Mouse (Mus musculus): ENCODE results near the gene Wdr74.
"Not testable (repeated sequence)": the region's sequence is repeated elsewhere in the genome, so short reads cannot be mapped to it uniquely, and the experiment has no call there.

Wdr74 gene

DNA sequence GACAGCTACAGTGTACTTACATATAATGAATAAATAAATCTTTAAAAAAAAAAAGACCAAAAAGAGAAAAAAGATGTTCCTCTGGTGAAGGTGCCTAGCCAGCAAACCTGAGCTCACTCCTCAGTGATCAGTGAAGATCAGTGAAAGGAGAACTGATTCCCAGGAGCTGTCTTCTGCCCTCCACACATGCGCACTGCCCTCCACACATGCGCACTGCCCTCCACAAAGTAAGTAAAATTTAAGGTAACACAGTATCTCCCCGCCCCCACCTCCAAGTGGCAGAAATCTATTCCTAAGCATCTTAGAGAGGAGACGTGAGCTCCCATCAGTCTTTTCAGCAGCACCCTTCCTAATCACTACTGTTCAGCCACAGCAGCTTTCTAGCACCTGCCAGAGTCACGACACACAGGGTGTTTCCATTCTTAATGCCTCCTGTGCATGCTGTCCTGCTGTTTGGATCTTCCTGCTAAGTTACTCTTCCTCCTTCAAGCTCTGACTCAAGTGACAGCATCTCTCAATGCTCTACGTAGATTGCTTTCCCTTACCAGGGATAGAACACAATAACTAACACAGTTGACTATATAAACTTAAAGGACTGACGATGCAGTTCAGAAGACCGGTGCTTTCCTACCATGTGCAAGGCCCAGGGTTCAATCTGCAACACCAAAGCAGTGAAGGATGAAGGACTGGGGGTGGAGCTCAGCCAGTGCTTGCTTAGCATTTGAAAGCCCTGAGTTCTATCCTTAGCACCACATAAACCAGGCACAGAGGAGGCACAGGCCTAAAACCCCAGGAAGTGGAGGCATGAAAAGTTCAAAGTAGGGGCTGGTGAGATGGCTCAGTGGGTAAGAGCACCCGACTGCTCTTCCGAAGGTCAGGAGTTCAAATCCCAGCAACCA is 19.5 kb upstream of the Wdr74 start:
- no peak for DNase-seq (ENCODE audit: low spot score in 2 of 2)

DNA sequence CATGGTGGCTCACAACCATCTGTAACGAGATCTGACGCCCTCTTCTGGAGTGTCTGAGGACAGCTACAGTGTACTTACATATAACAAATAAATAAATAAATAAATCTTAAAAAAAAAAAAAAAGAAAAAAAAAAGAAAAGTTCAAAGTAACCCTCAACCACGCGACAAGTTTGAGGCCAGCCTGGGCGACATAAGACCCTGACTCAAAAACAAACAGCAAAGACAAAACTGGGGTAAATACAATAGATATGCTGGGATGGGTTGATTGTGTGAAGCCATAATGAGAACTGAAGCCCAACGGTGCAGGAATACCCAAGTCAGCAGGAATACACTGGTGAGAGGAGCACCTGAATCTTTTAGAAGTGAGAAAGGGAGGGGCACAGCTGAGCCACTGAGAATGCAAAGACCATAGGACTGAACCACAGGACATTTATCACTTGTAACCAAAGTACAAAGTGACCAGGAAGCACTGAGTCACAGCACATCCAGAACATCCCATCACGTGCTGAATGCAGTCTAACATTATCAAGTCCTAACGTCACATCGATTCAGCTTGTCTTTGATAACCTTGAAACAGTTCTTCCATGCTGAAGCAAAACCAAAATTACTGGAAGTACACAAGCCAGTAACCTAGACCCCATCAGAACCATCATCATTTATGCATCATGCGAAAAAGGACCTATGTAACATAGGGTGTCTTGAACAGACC is 18.7 kb upstream of the Wdr74 start:
- DNase-seq (ENCODE audit: low spot score in 2 of 2) = no peak

DNA sequence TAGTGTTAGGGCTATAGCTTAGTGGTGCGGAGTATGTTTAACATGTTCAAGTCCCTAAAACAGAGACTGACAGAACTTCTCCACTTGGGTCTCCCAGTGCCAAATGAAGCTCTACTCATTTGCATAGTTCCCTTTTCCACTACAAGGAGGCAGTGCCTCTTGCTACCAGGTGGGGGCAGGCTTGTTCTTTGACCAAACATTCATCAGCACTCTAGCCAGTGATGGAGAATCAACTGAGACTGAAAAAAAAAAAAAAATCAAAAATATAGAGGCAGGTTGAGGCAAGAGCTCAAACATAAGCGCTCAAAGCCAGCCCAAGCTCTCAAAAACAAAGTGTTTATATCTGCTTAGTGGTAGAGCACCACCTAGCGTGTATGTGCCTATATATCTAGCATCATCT is 17.3 kb upstream of the Wdr74 start:
- DNase-seq (ENCODE audit: low spot score in 2 of 2) = peak; percentile 55 to 72

DNA sequence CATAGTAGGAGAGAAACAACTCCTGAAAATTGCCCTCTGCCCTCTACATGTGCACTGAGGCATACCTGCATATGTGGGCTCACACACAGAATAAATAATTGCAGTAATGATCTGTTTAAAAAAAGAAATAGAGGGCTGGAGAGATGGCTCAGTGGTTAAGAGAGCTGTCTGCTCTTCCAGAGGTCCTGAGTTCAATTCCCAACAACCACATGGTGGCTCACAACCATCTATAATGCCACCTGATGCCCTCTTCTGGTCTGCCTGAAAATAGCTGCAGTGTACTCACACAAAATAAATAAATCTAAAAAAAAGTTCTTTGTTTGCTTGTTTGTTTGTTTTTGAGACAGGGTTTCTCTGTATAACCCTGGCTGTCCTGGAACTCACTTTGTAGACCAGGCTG is 16.6 kb upstream of the Wdr74 start:
- not testable (repeated sequence) for DNase-seq (ENCODE audit: low spot score in 2 of 2)

DNA sequence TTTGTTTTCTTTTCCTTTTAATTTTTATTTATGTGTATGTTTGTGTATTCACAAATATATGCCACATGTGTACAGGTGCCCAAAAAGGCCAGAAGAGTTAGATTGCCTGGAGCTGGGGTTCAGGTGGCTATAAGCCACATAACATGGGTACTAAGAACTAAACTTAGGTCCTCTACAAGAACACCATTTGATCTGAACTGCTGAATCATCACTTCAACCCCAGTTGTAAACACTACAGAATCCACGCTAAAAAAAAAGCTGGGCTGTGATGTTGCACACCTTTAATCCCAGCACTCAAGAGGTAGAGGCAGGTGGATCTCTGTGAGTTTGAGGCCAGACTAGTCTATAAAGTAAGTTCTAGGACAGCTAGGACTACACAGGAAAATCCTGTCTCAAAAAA is 14.2 kb upstream of the Wdr74 start:
- no peak for DNase-seq (ENCODE audit: low spot score in 2 of 2)

DNA sequence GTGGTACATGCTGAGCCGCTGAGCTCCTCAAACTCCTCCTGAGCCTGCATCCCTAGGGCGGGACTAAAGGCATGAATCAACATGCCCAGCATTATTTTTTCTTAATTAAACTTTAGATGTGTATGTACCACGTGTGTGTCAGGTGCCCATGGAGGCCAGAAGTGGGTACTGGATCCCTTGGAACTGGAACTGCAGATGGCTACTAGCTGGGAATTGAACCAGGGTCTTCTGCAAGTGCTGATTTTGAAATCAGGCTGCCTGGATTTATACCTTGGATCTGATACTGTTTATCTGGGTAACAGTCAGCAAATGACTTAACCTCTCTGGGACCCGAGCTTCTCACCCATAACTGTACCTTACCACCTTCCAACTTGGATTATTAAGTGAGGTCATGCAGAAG is 13.6 kb upstream of the Wdr74 start:
- DNase-seq (ENCODE audit: low spot score in 2 of 2) = no peak

DNA sequence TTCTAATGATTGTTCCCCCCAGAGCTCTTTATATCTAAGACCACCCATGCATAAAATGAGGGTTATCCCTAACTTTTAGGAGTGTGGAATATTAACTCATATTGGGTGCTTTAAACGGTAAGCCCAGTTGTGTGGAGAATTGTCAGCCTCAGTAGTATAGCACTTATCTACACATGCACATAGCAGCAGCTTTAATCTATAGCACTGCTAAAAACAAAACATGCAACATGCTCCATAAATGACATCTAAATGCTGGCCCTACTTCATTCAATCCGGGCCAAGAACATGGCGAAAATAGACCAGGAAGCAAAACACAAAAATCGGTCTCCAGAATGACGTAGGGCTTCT is 13.1 kb upstream of the Wdr74 start:
- no peak for DNase-seq (ENCODE audit: low spot score in 2 of 2)

DNA sequence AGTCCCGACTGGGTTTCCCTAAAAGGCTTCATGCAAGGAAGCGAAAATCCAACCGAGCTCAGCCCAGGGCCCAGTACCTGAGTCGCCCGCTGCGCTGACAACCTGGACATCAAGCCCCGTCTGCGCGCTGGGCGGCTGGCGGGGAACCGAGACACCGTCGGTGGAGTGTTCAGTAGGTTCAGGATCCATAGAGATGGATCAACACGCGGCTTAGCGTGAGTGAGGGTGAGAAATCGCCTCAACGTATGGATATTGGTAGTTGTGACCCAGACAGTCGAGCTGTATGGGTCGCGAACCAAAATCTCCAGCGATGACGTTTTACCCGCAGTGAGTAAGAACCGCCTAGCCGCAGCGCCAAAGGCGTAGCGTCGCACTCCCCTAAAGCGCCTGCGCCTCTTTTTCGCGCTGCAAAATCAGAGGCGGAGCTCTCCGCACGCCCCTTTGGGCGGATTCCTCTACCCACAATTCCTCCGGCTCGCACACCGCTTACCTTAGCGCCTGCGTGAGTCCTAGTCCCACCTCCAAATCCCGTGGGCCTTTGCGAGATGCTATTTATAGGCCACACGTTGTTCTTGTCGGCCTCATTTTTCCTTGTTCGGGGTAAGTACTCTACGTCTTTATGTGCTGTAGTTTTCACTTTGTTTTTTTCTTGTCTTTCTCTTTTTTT is 12.6 kb upstream of the Wdr74 start, which contains the start of gene Slc3a2:
Slc3a2 (minus strand) TSS at position 463 of the 667 bp plus-strand sequence.
- DNase-seq (ENCODE audit: low spot score in 2 of 2) = peak; percentile 90 to 91

DNA sequence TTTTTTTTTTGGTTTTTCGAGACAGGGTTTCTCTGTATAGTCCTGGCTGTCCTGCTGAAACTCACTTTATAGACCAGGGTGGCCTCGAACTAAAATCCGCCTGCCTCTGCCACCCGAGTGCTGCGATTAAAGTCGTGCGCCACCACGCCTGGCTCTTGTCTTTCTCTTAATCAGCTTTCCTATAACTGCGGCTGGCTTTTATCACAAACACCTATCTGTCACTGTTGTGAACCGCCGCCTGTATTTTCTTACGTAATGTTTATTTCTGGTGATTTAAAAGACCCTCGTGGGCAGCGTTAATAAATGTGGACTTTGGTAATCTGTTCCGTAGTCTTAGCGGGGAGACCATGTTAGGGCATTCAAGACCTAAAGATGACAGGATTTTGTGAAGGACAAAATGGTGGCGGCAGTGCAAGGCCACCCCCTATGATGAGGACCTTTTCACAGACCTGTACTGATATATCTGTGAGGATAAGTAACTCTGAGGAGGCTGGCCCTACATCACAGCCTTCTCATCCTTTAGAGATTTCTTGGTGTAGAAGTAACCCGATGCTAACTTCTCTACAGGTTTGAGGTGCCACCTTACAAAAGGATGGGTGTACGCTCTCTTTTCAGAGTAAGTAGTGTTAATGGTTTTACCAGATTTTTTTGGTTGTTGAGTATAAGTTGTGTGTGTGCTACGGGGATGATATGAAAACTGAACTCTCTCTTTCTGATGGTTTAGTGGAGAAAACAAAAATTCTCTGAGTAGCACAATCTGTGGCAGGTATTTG is 11.9 kb upstream of the Wdr74 start:
- no peak for DNase-seq (ENCODE audit: low spot score in 2 of 2)

DNA sequence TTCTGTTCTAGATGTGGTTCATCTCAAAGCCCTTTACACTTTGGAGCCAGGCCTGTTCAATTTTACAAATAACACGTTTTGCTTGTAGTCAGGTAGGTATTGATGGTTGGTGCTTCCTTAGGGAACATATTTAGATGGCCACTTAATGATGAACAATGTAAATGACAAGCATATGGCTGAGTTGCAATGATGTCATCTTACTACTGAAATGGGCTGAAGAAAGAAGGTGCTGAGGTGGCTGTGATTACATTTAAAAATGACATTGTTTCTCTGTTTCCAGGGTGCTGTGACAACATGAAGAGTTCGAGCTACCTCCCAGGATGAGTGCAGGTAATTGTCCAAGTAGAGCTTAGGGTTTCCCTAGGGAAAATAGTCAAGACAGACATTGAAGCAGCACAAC is 11.2 kb upstream of the Wdr74 start:
- no peak for DNase-seq (ENCODE audit: low spot score in 2 of 2)

DNA sequence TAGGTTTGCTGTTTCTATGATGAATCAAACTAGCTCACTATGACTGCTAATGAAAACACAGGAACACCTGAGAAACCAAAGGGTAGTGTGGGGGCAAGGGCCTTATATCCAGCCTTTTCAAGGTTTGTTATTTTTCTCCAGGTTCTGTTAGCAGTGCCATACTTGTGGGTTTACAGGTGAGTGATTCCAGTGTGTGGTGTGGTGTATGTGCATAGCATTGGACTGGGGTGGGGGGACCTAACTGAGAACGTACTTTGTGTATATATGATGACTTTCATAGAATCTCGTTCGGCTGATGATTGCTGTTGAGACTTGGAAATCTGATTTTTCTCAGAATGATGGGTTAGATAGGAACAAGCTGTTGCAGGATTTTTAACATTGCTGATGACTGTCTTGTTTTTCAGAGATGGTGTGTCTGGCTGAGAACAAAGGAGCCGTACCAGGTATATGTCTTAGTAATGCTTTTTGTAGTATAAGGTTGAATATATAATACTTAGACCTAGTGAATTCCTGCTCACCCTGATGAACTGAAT is 10.5 kb upstream of the Wdr74 start:
- DNase-seq (ENCODE audit: low spot score in 2 of 2) = no peak

DNA sequence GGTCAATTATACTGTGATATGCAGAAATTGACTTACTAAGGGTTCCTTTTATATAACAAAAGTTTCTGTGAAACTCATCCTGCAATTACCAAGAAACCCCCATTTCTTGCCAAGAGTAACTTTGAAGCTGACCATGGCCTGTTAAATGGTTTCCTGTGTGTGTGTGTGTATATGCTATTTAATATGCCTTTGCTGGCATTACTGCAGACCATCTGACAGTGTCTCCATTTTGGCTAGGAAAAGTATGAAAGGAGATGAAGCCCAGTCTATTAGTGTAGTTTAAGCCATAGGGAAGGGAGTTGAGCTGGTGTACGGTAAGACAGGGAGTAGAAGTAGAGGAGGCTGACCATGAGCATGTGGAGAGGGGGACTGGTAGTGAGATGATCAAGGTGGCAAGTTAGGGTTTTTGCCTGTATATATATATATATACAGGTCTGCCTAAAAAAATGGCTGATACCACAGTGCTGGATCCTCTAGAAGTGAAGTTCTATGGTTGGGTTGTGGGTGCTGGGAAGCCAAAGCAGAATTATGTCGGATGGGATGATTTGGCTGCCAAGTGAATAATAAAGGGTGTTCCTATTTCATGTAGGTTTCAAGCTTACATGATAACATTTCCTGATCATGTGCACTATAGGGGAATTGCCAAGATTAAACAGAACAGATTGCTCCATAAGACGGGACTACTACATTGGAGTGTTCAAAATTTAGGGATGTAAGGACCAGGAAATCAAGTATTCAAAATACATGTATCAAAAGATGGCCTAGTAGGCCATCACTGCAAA is 8.8 kb upstream of the Wdr74 start:
- no peak for DNase-seq (ENCODE audit: low spot score in 2 of 2)

DNA sequence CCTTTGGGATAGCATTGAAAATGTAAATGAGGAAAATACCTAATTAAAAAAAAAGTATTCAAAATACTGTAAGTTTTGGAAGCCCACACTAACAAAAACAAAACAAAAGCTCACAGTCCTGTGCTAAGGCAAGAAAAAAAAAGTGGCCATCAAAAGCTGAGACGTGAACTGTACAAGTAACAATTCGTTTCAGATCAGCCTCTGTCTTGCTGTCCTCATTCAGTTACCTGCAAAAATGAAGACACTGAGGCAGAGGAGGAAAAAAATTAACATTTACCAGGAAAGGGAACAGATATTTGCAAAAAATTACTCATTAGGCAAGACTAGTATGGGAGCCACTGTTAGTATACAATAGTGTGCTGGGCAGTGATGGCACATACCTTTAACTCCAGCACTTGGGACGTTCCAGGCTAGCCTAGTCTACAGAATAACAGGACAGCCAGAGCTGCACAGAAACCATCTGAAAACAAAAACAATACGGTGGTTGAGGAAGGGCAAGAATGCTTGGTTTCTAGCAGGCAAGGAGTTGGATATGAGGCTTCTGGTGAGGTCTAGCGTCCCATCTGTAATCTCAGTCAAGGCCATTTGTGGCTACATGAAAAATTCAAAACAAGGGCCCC is 8.0 kb upstream of the Wdr74 start:
- DNase-seq (ENCODE audit: low spot score in 2 of 2) = no peak

DNA sequence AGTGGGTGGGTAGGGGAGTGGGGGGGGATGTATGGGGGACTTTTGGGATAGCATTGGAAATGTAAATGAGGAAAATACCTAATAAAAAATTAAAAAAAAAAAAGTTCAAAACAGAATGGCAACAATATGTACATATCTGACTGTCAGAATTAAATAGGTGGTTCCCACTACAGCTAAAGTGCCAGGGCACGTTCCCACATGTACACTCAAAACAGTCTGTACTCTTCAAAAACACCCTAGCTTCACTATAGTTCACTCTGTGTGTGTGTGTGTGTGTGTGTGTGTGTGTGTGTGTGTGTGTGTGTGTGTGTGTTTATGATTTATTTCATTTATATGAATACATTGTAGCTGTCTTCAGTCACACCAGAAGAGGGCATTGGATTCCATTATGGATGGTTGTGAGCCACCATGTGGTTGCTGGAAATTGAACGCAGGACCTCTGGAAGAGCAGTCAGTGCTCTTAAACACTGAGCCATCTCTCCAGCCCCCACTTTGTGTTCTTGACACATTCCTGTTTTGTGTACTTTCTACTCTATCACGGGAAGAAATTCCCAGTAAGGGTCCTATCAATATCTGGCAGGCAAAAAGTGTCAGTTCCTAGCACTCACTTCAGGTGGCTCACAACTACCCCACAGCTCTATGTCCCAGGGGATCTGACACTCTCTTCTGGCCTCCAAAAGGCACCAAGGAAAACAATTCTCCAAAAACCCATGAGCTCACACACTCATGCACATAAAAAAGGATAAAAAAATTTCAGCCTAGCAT is 7.1 kb upstream of the Wdr74 start:
- DNase-seq (ENCODE audit: low spot score in 2 of 2) = not testable (repeated sequence)

DNA sequence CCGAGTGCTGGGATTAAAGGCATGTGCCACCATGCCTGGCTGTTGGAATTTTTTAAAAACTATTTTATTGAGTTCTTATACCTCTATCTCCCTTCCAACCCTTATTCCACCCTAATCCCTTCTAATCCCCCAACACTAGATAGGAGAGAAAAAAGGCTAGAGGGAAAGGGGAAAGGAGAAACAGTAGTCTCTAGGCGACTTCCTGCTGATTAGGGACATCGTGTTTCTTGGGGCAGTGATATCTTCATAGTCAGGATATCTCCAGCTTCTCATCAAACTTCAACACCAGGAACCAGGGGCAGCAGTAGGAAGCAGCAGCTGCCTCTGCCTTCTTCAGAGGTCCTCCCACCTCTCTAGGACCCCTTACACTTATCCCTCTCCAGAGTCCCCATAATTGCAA is 1.3 kb upstream of the Wdr74 start:
- no peak for DNase-seq (ENCODE audit: low spot score in 2 of 2)

DNA sequence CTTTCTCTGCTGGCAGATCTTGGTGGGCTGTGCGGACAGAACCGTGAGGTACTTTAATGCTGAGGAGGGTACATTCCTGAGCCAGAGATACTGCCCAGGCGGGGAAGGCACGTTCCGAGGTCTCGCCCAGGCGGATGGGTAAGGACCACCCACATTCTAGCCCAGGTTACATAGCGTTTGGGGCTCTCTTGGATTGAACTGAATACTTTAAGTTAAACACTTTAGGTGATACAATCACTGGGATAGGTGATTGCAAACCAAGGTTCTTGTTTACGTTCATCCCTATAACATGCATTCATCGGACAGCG is 487 bp downstream of the Wdr74 start:
- no peak for DNase-seq (ENCODE audit: low spot score in 2 of 2)

DNA sequence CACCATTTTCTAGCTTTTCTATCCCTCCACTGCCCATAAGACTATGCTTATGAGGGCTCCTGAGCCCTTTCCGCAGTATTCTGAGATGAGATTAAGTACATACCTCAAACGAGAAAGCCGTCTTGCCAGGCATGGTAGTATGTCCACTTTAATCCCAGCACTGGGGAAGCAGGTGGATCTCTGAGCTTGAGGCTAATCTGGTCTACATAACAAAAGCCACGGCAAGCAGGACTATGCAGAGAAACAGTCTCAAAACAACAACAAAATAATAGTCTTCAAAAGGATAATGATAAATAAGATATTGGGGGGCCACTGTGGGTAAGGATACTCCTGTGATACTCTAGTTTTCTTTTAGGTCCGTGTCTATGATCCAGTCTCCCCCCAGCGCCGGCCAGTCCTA is 3.3 kb downstream of the Wdr74 start:
- no peak for DNase-seq (ENCODE audit: low spot score in 2 of 2)

DNA sequence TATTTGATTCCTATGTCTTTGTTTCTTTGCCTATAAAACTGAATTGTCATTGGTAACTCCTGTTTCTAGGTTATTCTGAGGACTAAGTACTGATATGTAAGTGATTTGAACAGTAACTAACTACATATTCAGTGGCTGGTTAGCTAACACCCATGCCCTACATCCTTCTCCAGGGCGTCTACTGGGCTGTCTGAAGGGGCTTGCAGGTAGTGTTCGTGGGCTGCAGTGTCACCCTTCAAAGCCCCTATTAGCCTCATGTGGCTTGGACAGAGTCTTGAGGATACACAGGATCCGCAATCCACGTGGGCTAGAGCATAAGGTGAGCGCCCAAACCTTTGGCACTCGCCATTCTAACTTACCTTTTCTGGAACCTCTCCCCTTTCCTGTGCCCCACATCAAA is 4.0 kb downstream of the Wdr74 start:
- no peak for DNase-seq (ENCODE audit: low spot score in 2 of 2)

DNA sequence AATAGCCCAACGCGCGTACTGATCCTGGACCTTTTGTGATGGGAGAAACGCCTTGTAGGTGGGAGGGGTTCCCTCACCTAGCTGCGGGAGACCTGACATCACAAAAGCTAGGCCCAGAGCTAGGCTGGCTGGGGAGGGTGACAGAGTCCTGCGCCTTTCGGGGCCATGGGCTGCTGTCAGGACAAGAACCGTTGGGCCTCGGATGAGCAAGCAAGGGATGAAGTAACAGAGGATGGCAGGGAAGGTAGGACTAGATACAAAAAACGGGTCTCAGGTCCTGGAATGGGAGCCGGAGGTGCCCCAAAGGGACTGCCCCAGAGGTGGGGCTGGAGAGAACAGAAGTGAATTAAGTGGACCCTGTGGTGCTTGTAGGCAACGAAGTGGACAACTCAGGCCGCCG is 5.0 kb downstream of the Wdr74 start, which contains the start of gene 1700092M07Rik:
1700092M07Rik (plus strand) TSS at position 116 of the 400 bp plus-strand sequence.
- DNase-seq (ENCODE audit: low spot score in 2 of 2) = no peak

Measured in spleen, postnatal 14 days (tissue).